Mouse (Mus musculus) ovary, postnatal 36 days (tissue): ENCODE data around the gene Cd79b.

Experiments used
- DNase-seq: peaks from one replicate; pipeline ENCODE4 v3.0.0; 2022; ENCODE audit warnings: low spot score, mixed read lengths

The Cd79b gene

GRCm38 (mm10) chr11:106318406-106319366 is 4.1 kb upstream of the Cd79b start:
- DNase-seq = no peak

- DNase-seq = no peak
These were observed 3.2 kb upstream of the Cd79b start for GRCm38 (mm10) chr11:106317801-106318200.

GRCm38 (mm10) chr11:106316416-106316815 is 1.9 kb upstream of the Cd79b start:
- DNase-seq = no peak

DNA sequence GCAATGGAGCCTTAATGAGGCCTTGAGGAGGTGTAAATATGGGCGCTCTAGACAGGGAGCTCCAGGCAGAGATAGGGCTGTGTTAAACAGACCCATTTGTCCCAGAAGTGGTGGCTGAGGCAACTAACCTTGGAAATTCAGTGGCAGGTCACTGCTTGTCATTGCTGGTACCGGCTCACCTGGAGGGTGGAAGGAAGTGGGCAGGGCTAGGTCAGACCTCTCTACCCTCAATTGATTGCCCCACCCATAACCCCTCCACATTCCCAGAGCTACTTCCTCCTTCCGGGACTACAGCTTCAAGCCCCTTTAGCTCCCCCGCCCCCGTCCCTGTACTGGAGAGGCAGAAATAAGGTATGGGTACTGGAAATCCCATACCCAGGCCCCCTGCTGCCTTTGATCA is 1.0 kb downstream of the Cd79b start:
- no peak for DNase-seq

GRCm38 (mm10) chr11:106310123-106310522 is 4.4 kb downstream of the Cd79b start:
- DNase-seq = no peak

DNA sequence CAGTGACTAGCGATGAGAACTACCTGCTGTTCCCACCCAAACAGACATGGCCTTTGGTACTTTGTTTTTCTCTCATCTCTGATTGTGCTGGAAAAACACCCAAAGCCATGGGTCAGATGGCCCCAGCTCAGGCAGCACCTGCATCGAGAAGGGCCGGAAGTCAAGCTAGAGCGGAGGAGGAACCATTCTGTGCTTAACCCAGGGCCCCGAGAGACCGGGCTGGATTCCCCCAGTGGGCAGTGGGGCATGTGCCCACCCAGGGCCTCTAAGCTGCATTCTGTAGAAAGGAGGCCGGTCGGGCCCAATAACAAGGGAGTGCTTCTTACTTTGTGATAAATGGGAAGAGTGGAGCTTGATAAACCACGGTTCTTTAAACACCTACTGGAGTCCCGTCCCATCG is 6.4 kb downstream of the Cd79b start:
- peak; percentile 31 for DNase-seq

- no peak for DNase-seq
These were observed 7.1 kb downstream of the Cd79b start for GRCm38 (mm10) chr11:106307432-106307831.

- DNase-seq = no peak
These were observed 7.8 kb downstream of the Cd79b start for GRCm38 (mm10) chr11:106306758-106307157.

DNA sequence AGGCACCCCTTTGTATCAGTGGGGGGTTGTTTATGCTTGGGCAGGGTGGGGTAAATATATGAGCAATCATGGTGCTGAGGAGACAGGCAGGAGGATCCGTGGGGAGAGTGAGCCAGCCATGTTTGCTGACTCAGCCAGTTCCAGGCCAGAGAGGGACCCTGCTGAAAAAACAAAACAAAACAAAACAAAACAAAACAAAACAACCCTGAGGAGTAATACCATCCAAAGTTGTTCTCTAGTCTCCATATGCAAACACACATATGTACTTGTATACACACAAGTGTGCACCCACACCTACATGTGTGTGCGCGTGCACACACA is 8.5 kb downstream of the Cd79b start:
- DNase-seq = no peak

DNA sequence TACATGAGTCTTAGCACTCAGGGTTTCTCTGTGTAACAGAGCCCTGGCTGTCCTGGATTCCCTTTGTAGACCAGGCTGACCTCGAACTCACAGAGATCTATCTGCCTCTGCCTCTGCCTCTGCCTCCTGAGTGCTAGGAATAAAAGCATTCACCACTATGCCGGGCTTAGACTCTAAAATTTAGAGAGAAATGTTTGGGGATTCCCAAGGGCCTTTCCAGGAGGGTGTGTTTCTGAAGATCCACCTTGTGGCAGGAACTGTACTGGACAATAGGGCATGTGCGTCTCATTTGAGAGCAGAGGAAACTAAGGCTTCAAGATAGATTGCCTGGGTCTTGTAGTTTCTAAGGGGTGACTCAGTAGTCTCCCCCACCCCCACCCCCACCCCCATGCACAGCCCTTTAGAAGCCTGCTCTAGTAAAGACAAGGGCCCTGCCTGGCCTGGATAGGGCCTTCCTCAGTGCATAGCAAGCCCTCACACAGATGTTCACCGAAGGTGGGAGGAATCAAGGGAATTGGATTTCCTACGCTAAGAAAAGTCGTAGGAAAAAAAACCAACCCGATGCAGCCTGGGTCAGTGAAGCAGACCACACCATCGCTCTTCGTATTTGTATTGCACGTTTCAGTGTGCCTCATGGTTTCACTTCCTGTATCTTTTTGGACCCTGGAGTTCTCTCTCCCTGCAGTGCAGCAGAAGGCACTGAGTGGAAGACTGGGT is 9.1 kb downstream of the Cd79b start:
- no peak for DNase-seq

- DNase-seq = peak; percentile 52
These were observed 11.9 kb downstream of the Cd79b start for GRCm38 (mm10) chr11:106302634-106303033.

- no peak for DNase-seq
These were observed 12.8 kb downstream of the Cd79b start, which contains the start of gene Gh for GRCm38 (mm10) chr11:106301765-106302164. Gene Gh, minus strand, starts transcription at chr11:106301865.

- no peak for DNase-seq
These were observed 22.7 kb downstream of the Cd79b start for GRCm38 (mm10) chr11:106291861-106292260.

DNA sequence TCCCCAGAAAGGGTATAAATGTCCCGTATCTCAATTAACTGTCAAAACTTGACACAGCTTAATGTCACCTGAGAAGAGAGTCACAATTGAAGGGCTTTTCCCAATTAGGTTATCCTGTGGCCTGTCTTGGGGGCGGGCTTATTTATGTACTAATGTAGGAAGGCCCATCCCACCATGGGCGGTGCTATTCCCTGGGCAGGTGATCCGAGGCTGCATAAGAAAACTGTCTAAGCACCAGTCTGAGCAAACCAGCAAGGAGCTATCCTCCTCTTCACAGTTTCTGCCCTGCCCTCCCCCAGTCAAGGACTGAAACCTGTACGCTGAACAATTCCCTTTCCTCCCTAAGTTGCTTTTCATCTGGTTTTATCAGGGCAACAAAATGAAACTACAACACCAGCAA is 24.2 kb downstream of the Cd79b start:
- no peak for DNase-seq

DNA sequence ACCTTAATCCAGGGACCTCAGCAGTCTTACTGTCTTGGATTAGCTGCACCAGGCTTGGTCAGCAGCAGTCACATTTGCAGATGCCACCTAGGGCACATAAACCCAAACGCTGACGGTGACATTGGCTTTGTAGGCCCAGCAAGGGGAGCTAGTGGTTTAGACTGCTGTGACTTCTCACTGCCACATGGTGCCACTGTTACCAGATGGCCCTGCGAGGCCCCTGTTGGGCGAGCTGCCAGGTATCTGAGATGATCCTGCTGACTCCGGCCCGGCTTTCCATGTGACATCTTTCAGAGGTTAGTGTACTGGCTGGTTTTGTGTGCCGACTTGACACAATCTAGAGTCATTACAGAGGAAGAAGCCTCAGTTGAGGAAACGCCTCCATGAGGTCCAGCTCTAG is 25.2 kb downstream of the Cd79b start:
- peak; percentile 55 for DNase-seq

DNA sequence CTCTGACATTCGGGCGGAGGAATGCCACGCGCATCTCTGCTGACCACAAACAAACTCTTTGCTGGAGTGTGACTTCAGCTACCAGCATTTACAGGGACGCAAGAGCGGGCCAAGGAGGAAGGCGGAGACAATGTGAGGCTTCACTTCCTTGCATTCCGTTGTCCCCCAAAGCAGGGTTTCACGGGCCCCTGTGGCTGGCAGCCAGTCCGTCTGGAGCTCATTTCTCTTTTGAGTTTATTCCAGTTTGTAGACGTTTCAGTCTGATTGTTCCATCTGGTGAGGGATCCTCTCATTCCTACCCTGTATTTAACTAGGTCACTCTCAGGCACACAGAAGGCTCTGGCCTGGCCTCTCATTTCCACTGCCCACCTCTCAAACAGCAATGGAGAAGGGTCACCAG is 27.6 kb downstream of the Cd79b start:
- no peak for DNase-seq

- DNase-seq = no peak
These were observed 28.4 kb downstream of the Cd79b start for GRCm38 (mm10) chr11:106286206-106286605.

- DNase-seq = no peak
These were observed 30.4 kb downstream of the Cd79b start for GRCm38 (mm10) chr11:106284126-106284525.

- DNase-seq = no peak
These were observed 31.2 kb downstream of the Cd79b start for GRCm38 (mm10) chr11:106283371-106283770.

GRCm38 (mm10) chr11:106282452-106282851 is 32.1 kb downstream of the Cd79b start:
- DNase-seq = no peak

- peak; percentile 88 for DNase-seq
These were observed 38.1 kb downstream of the Cd79b start, which contains the start of gene Tcam1 for GRCm38 (mm10) chr11:106276454-106276853. Gene Tcam1, plus strand, starts transcription at chr11:106276672.

- DNase-seq = no peak
These were observed 39.6 kb downstream of the Cd79b start for GRCm38 (mm10) chr11:106274971-106275411.

DNA sequence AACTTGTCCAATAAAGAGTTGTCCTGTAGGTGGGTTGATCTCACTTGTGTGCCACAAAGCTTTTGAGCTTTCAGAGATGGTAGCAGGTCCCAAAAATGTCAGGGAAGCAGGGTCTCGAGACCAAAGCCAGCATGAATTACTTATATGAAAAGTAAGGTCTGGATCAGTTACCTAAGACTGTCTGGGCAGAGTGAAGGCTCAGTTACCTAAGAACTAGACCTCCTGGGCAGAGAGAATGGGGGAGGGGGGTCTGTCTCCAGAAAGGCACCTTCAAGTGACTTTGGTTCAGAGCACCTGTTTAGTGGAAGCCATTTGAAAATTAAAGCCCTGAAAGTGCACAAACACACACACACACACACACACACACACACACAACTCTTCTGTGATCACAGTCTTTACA is 40.2 kb downstream of the Cd79b start:
- no peak for DNase-seq
